Mouse (Mus musculus): Measurements from ENCODE around the gene Rnasek. TPM values are rescaled to one million over a fixed set of nuclear protein-coding genes. Genes with fewer than 3 reads are reported as not detected.

Rnasek gene
- polyA plus RNA-seq, 1 experiment from 2014 or later = 175 TPM

- H3K4me3 ChIP-seq (replicated peaks) = peak overlapping the region; percentile 39
- H3K9me3 ChIP-seq (replicated peaks) = no peaks in the 10 kb centered on the region
- H3K4me1 ChIP-seq (replicated peaks) = peaks cover 37% of the 10 kb centered on the region
- no peak overlapping the region for H3K27ac ChIP-seq
- H3K36me3 ChIP-seq = peaks cover 14% of the 10 kb centered on the region; the same call in 1 of the 2 replicates
- H3K9ac ChIP-seq = no peak overlapping the region
- ATAC-seq (ENCODE audit: low read depth) (no peak), DNase-seq (no peak)
- H3K27me3 ChIP-seq = peaks cover 68% of the 10 kb centered on the region
- H3K4me2 ChIP-seq = peak overlapping the region; percentile 56
- WGBS (ENCODE audit: insufficient replicate concordance) = 13% methylated on average over 18 of the region's 18 CpGs
Observed at GRCm38 (mm10) chr11:70214856-70215209, 24.8 kb downstream of the Rnasek start.

GRCm38 (mm10) chr11:70214191-70214855, 25.3 kb downstream of the Rnasek start:
- ATAC-seq (ENCODE audit: low read depth) (peak; percentile 27; the same call in 1 of the 2 replicates), DNase-seq (no peak)
- WGBS (ENCODE audit: insufficient replicate concordance) = 4% methylated on average over 46 of the region's 46 CpGs
- Histone ChIP-seq H3K27me3 (peaks cover 68% of the 10 kb centered on the region), H3K9ac (peak overlapping the region; percentile 1; the same call in 1 of the 2 replicates), H3K4me1 (replicated peaks) (peaks cover 32% of the 10 kb centered on the region), H3K4me3 (replicated peaks) (peak overlapping the region; percentile 39), H3K36me3 (peaks cover 14% of the 10 kb centered on the region; the same call in 1 of the 2 replicates), H3K27ac (no peak overlapping the region), H3K9me3 (replicated peaks) (no peaks in the 10 kb centered on the region), H3K4me2 (peak overlapping the region; percentile 56)

GRCm38 (mm10) chr11:70213736-70214135, 25.9 kb downstream of the Rnasek start:
- WGBS (ENCODE audit: insufficient replicate concordance) = 9% methylated on average over 26 of the region's 26 CpGs
- Histone ChIP-seq H3K4me3 (replicated peaks) (peak overlapping the region; percentile 39), H3K27me3 (peaks cover 68% of the 10 kb centered on the region), H3K4me2 (peak overlapping the region; percentile 56), H3K4me1 (replicated peaks) (peaks cover 26% of the 10 kb centered on the region), H3K9me3 (replicated peaks) (no peaks in the 10 kb centered on the region), H3K36me3 (peaks cover 14% of the 10 kb centered on the region; the same call in 1 of the 2 replicates), H3K9ac (0 out of 2 replicates have a peak overlapping the region, but pooled peaks have one; percentile 1), H3K27ac (no peak overlapping the region)
- no peak for ATAC-seq (ENCODE audit: low read depth)
- no peak for DNase-seq

GRCm38 (mm10) chr11:70212896-70213295, 26.7 kb downstream of the Rnasek start:
- Histone ChIP-seq H3K4me3 (replicated peaks) (no peak overlapping the region), H3K27ac (no peak overlapping the region), H3K4me2 (no peak overlapping the region), H3K36me3 (peaks cover 13% of the 10 kb centered on the region; the same call in 1 of the 2 replicates), H3K9me3 (replicated peaks) (no peaks in the 10 kb centered on the region), H3K4me1 (replicated peaks) (peaks cover 19% of the 10 kb centered on the region), H3K27me3 (peaks cover 68% of the 10 kb centered on the region), H3K9ac (no peak overlapping the region)
- ATAC-seq (ENCODE audit: low read depth) (no peak), DNase-seq (no peak)
- WGBS (ENCODE audit: insufficient replicate concordance) = 12% methylated on average over 9 of the region's 9 CpGs

GRCm38 (mm10) chr11:70212423-70212822, 27.2 kb downstream of the Rnasek start, which contains the start of gene Slc16a11:
Gene Slc16a11, plus strand, starts transcription at chr11:70212752.
- Histone ChIP-seq H3K4me3 (replicated peaks) (peak within 1 kb of the TSS; percentile 39; the same call in 1 of the 2 replicates), H3K27me3 (peaks cover 68% of the 10 kb centered on the region), H3K4me1 (replicated peaks) (peaks cover 19% of the 10 kb centered on the region), H3K27ac (no peak within 1 kb of the TSS), H3K9ac (no peak within 1 kb of the TSS), H3K9me3 (replicated peaks) (no peaks in the 10 kb centered on the region), H3K4me2 (peak within 1 kb of the TSS; percentile 56), H3K36me3 (peaks cover 9% of the 10 kb centered on the region; the same call in 1 of the 2 replicates)
- no peak for DNase-seq
- WGBS (ENCODE audit: insufficient replicate concordance) = 57% methylated on average over 6 of the region's 6 CpGs
- no peak for ATAC-seq (ENCODE audit: low read depth)

GRCm38 (mm10) chr11:70211972-70212371, 27.7 kb downstream of the Rnasek start:
- Histone ChIP-seq H3K4me2 (no peak overlapping the region), H3K4me1 (replicated peaks) (peaks cover 19% of the 10 kb centered on the region), H3K27ac (no peak overlapping the region), H3K27me3 (peaks cover 63% of the 10 kb centered on the region), H3K4me3 (replicated peaks) (no peak overlapping the region), H3K36me3 (peaks cover 4% of the 10 kb centered on the region; the same call in 1 of the 2 replicates), H3K9ac (no peak overlapping the region), H3K9me3 (replicated peaks) (no peaks in the 10 kb centered on the region)
- WGBS (ENCODE audit: insufficient replicate concordance) = 79% methylated on average over 6 of the region's 6 CpGs
- ATAC-seq (ENCODE audit: low read depth) (no peak), DNase-seq (no peak)

- Histone ChIP-seq H3K36me3 (no peaks in the 10 kb centered on the region), H3K9me3 (replicated peaks) (no peaks in the 10 kb centered on the region), H3K27me3 (peaks cover 50% of the 10 kb centered on the region), H3K4me1 (replicated peaks) (peaks cover 19% of the 10 kb centered on the region), H3K4me3 (replicated peaks) (no peak overlapping the region), H3K9ac (no peak overlapping the region), H3K4me2 (no peak overlapping the region), H3K27ac (no peak overlapping the region)
- ATAC-seq (ENCODE audit: low read depth) (no peak), DNase-seq (no peak)
- WGBS (ENCODE audit: insufficient replicate concordance) = 78% methylated on average over 2 of the region's 2 CpGs
Observed at GRCm38 (mm10) chr11:70210681-70211080, 29.0 kb downstream of the Rnasek start.

- H3K4me2 ChIP-seq = no peak overlapping the region
- WGBS (ENCODE audit: insufficient replicate concordance) = 56% methylated on average over 5 of the region's 5 CpGs
- no peak overlapping the region for H3K27ac ChIP-seq
- H3K9ac ChIP-seq = no peak overlapping the region
- ATAC-seq (ENCODE audit: low read depth) (no peak), DNase-seq (no peak)
- no peak overlapping the region for H3K4me3 ChIP-seq (replicated peaks)
- H3K9me3 ChIP-seq (replicated peaks) = no peaks in the 10 kb centered on the region
- H3K4me1 ChIP-seq (replicated peaks) = peaks cover 3% of the 10 kb centered on the region
- H3K36me3 ChIP-seq = no peaks in the 10 kb centered on the region
- H3K27me3 ChIP-seq = peaks cover 33% of the 10 kb centered on the region
Observed at GRCm38 (mm10) chr11:70208778-70209388, 30.8 kb downstream of the Rnasek start.

GRCm38 (mm10) chr11:70207283-70207682, 32.4 kb downstream of the Rnasek start:
- Histone ChIP-seq H3K4me3 (replicated peaks) (no peak overlapping the region), H3K27me3 (peaks cover 17% of the 10 kb centered on the region), H3K4me1 (replicated peaks) (no peaks in the 10 kb centered on the region), H3K4me2 (no peak overlapping the region), H3K9ac (no peak overlapping the region), H3K27ac (no peak overlapping the region), H3K9me3 (replicated peaks) (no peaks in the 10 kb centered on the region), H3K36me3 (no peaks in the 10 kb centered on the region)
- WGBS (ENCODE audit: insufficient replicate concordance) = 57% methylated on average over 7 of the region's 7 CpGs
- ATAC-seq (ENCODE audit: low read depth) = no peak
- DNase-seq = no peak

- DNase-seq = no peak
- Histone ChIP-seq H3K9ac (no peak overlapping the region), H3K27me3 (peaks cover 12% of the 10 kb centered on the region; the same call in 1 of the 2 replicates), H3K4me2 (no peak overlapping the region), H3K27ac (no peak overlapping the region), H3K4me1 (replicated peaks) (no peaks in the 10 kb centered on the region), H3K4me3 (replicated peaks) (no peak overlapping the region), H3K9me3 (replicated peaks) (no peaks in the 10 kb centered on the region), H3K36me3 (no peaks in the 10 kb centered on the region)
- 52% methylated on average over 2 of the region's 2 CpGs for WGBS (ENCODE audit: insufficient replicate concordance)
- ATAC-seq (ENCODE audit: low read depth) = no peak
Observed at GRCm38 (mm10) chr11:70206801-70207200, 32.8 kb downstream of the Rnasek start.

GRCm38 (mm10) chr11:70201691-70202090, 38.0 kb downstream of the Rnasek start:
- ATAC-seq (ENCODE audit: low read depth) = no peak
- no peaks in the 10 kb centered on the region for H3K36me3 ChIP-seq
- H3K4me3 ChIP-seq (replicated peaks) = no peak overlapping the region
- no peak overlapping the region for H3K27ac ChIP-seq
- H3K9ac ChIP-seq = no peak overlapping the region
- H3K4me1 ChIP-seq (replicated peaks) = no peaks in the 10 kb centered on the region
- peaks cover 8% of the 10 kb centered on the region; the same call in 1 of the 2 replicates for H3K27me3 ChIP-seq
- peak; percentile 69 for DNase-seq
- WGBS (ENCODE audit: insufficient replicate concordance) = 37% methylated on average over 5 of the region's 5 CpGs
- no peak overlapping the region for H3K4me2 ChIP-seq
- H3K9me3 ChIP-seq (replicated peaks) = no peaks in the 10 kb centered on the region

Data from liver, embryonic 13.5 days (tissue).